Mouse (Mus musculus) embryonic facial prominence, embryonic 14.5 days (tissue): ENCODE results near the gene Slc35f1. TPM values are rescaled to one million over a fixed set of nuclear protein-coding genes. Genes with fewer than 3 reads are reported as not detected.

Source experiments
- ATAC-seq: fragments of 200-750 bp; cut with Nextera tagmentation; 2 replicates; pipeline ENCODE4 v1.8.0; 2017; ENCODE audit warnings: low read depth, moderate number of reproducible peaks, moderate TSS enrichment
- DNase-seq: peaks from one replicate; pipeline ENCODE4 v3.0.0-alpha.2; 2015; ENCODE audit warnings: low spot score
- H3K27ac ChIP-seq: fragments of 300-500 bp; sonication (generic); replicated peaks from 2 replicates; pipeline ENCODE4 v1.5.1; 2014; ENCODE audit warnings: low read depth, mild to moderate bottlenecking, low read length, moderate library complexity
- H3K27me3 ChIP-seq: fragments of 300-500 bp; sonication (generic); replicated peaks from 2 replicates; pipeline ENCODE4 v1.6.1; 2014; ENCODE audit warnings: low read length; ENCODE audit not compliant: control insufficient read depth, insufficient read depth
- H3K36me3 ChIP-seq: fragments of 300-500 bp; sonication (generic); 2 replicates; pipeline ENCODE4 v1.6.1; 2014; ENCODE audit warnings: low read length, mixed read lengths; ENCODE audit not compliant: control insufficient read depth, insufficient read depth
- H3K4me1 ChIP-seq: fragments of 300-500 bp; sonication (generic); 2 replicates; pipeline ENCODE4 v1.6.1; 2014; ENCODE audit warnings: antibody characterized with exemption, low read length; ENCODE audit not compliant: control insufficient read depth, insufficient read depth
- H3K4me2 ChIP-seq: fragments of 300-500 bp; sonication (generic); 2 replicates; pipeline ENCODE4 v1.6.1; 2014; ENCODE audit warnings: low read depth, mild to moderate bottlenecking, low read length, moderate library complexity, mixed read lengths
- H3K4me3 ChIP-seq: fragments of 300-500 bp; sonication (generic); 2 replicates; pipeline ENCODE4 v1.5.1; 2014; ENCODE audit warnings: low read depth, mild to moderate bottlenecking, low read length
- H3K9ac ChIP-seq: fragments of 300-500 bp; sonication (generic); 2 replicates; pipeline ENCODE4 v1.6.1; 2014; ENCODE audit warnings: low read depth, mild to moderate bottlenecking, low read length, moderate library complexity, mixed read lengths
- H3K9me3 ChIP-seq: fragments of 300-500 bp; sonication (generic); 2 replicates; pipeline ENCODE4 v1.6.1; 2016; ENCODE audit warnings: low read length; ENCODE audit not compliant: control insufficient read depth
- WGBS: fragments of 180-500 bp; shearing (Covaris S2); extraction: QIAGEN DNeasy Blood & Tissue Kit; methylation state at CpG from one replicate; pipeline ENCODE4 v1.1.7; 2014; 5-methylcytosine and 5-hydroxymethylcytosine counted together
- polyA plus RNA-seq: library from polyadenylated mRNA; unstranded; fragments of >200 nt; fragmentation: Nextera tagmentation; extraction: Ambion mirVana; gene quantifications from 2 replicates; pipeline ENCODE4 v1.2.1, GENCODE M21; 2014

Slc35f1 gene
- polyA plus RNA-seq, 1 experiment from 2014 or later, result 4.3 TPM

GRCm38 (mm10) chr10:52996886-52997285, 306.6 kb downstream of the Slc35f1 start:
- Histone ChIP-seq H3K4me3 (no peak overlapping the region), H3K36me3 (no peaks in the 10 kb centered on the region), H3K4me1 (no peaks in the 10 kb centered on the region), H3K9ac (no peak overlapping the region), H3K27ac (no peak overlapping the region), H3K27me3 (no peaks in the 10 kb centered on the region), H3K4me2 (no peak overlapping the region), H3K9me3 (no peaks in the 10 kb centered on the region)
- DNase-seq, result no peak
- 75% methylated on average over 2 of the region's 2 CpGs for whole genome bisulfite sequencing
- ATAC-seq, result no peak

GRCm38 (mm10) chr10:53001136-53001535, 310.8 kb downstream of the Slc35f1 start:
- Histone ChIP-seq H3K4me1 (no peaks in the 10 kb centered on the region), H3K4me2 (no peak overlapping the region), H3K4me3 (no peak overlapping the region), H3K9ac (no peak overlapping the region), H3K27me3 (no peaks in the 10 kb centered on the region), H3K27ac (no peak overlapping the region), H3K9me3 (no peaks in the 10 kb centered on the region), H3K36me3 (no peaks in the 10 kb centered on the region)
- WGBS, result 87% methylated on average over 7 of the region's 7 CpGs
- DNase-seq (no peak), ATAC-seq (no peak)

- Histone ChIP-seq H3K4me3 (no peak overlapping the region), H3K36me3 (no peaks in the 10 kb centered on the region), H3K9me3 (no peaks in the 10 kb centered on the region), H3K4me1 (no peaks in the 10 kb centered on the region), H3K4me2 (no peak overlapping the region), H3K9ac (no peak overlapping the region), H3K27me3 (no peaks in the 10 kb centered on the region), H3K27ac (no peak overlapping the region)
- peak; percentile 45 for DNase-seq
- whole genome bisulfite sequencing, result 74% methylated on average over 1 of the region's 1 CpGs
- no peak for ATAC-seq
These were observed 316.2 kb downstream of the Slc35f1 start for GRCm38 (mm10) chr10:53006229-53007190.

- WGBS, result 59% methylated on average over 5 of the region's 5 CpGs
- Histone ChIP-seq H3K4me2 (no peak overlapping the region), H3K27ac (no peak overlapping the region), H3K4me1 (no peaks in the 10 kb centered on the region), H3K9me3 (no peaks in the 10 kb centered on the region), H3K4me3 (no peak overlapping the region), H3K27me3 (no peaks in the 10 kb centered on the region), H3K9ac (no peak overlapping the region), H3K36me3 (no peaks in the 10 kb centered on the region)
- no peak for ATAC-seq
- DNase-seq, result no peak
These were observed 323.5 kb downstream of the Slc35f1 start for GRCm38 (mm10) chr10:53013878-53014277.

GRCm38 (mm10) chr10:53028454-53028853, 338.1 kb downstream of the Slc35f1 start:
- Histone ChIP-seq H3K9ac (no peak overlapping the region), H3K4me3 (no peak overlapping the region), H3K4me2 (no peak overlapping the region), H3K27me3 (no peaks in the 10 kb centered on the region), H3K27ac (no peak overlapping the region), H3K36me3 (no peaks in the 10 kb centered on the region), H3K9me3 (no peaks in the 10 kb centered on the region), H3K4me1 (no peaks in the 10 kb centered on the region)
- ATAC-seq, result no peak
- no peak for DNase-seq
- WGBS, result 38% methylated on average over 4 of the region's 4 CpGs

GRCm38 (mm10) chr10:53035202-53035601, 344.9 kb downstream of the Slc35f1 start:
- no peaks in the 10 kb centered on the region for H3K9me3 ChIP-seq
- no peaks in the 10 kb centered on the region for H3K36me3 ChIP-seq
- DNase-seq (no peak), ATAC-seq (no peak)
- no peak overlapping the region for H3K4me3 ChIP-seq
- no peak overlapping the region for H3K9ac ChIP-seq
- H3K4me2 ChIP-seq, result no peak overlapping the region
- no peaks in the 10 kb centered on the region for H3K4me1 ChIP-seq
- no peaks in the 10 kb centered on the region for H3K27me3 ChIP-seq
- H3K27ac ChIP-seq, result no peak overlapping the region
- 23% methylated on average over 1 of the region's 1 CpGs for WGBS

- Histone ChIP-seq H3K27me3 (no peaks in the 10 kb centered on the region), H3K4me1 (no peaks in the 10 kb centered on the region), H3K4me3 (no peak overlapping the region), H3K9ac (no peak overlapping the region), H3K36me3 (no peaks in the 10 kb centered on the region), H3K9me3 (no peaks in the 10 kb centered on the region), H3K4me2 (no peak overlapping the region), H3K27ac (no peak overlapping the region)
- no peak for ATAC-seq
- no peak for DNase-seq
These were observed 355.6 kb downstream of the Slc35f1 start for GRCm38 (mm10) chr10:53045931-53046330.

GRCm38 (mm10) chr10:53052521-53052920, 362.2 kb downstream of the Slc35f1 start:
- Histone ChIP-seq H3K4me3 (no peak overlapping the region), H3K27ac (no peak overlapping the region), H3K9me3 (0 out of 2 replicates have a peak, but pooled peaks cover 10% of the 10 kb centered on the region), H3K4me1 (no peaks in the 10 kb centered on the region), H3K9ac (no peak overlapping the region), H3K27me3 (no peaks in the 10 kb centered on the region), H3K4me2 (no peak overlapping the region), H3K36me3 (no peaks in the 10 kb centered on the region)
- no peak for DNase-seq
- ATAC-seq, result no peak

GRCm38 (mm10) chr10:53060745-53061144, 370.4 kb downstream of the Slc35f1 start:
- no peak overlapping the region for H3K4me3 ChIP-seq
- H3K9ac ChIP-seq, result no peak overlapping the region
- 0 out of 2 replicates have a peak, but pooled peaks cover 10% of the 10 kb centered on the region for H3K9me3 ChIP-seq
- H3K27me3 ChIP-seq, result no peaks in the 10 kb centered on the region
- H3K4me2 ChIP-seq, result no peak overlapping the region
- WGBS, result 76% methylated on average over 2 of the region's 2 CpGs
- H3K36me3 ChIP-seq, result no peaks in the 10 kb centered on the region
- no peaks in the 10 kb centered on the region for H3K4me1 ChIP-seq
- H3K27ac ChIP-seq, result no peak overlapping the region
- ATAC-seq, result no peak
- no peak for DNase-seq
